Mouse (Mus musculus) T-helper 17 cell (primary cell): ENCODE data around the gene Cln5.

ENCODE experiments used
- in situ Hi-C, 2 experiments: fragments of 300-600 bp; cut with MboI, MseI; formaldehyde crosslinking; loops; 1 replicate in 1 of 2; 2 replicates in 1 of 2; pipeline ENCODE4 v1.15.1; 2025; ENCODE audit warnings: high pct_unique_total_duplicates in 2 of 2

Gene Cln5

DNA sequence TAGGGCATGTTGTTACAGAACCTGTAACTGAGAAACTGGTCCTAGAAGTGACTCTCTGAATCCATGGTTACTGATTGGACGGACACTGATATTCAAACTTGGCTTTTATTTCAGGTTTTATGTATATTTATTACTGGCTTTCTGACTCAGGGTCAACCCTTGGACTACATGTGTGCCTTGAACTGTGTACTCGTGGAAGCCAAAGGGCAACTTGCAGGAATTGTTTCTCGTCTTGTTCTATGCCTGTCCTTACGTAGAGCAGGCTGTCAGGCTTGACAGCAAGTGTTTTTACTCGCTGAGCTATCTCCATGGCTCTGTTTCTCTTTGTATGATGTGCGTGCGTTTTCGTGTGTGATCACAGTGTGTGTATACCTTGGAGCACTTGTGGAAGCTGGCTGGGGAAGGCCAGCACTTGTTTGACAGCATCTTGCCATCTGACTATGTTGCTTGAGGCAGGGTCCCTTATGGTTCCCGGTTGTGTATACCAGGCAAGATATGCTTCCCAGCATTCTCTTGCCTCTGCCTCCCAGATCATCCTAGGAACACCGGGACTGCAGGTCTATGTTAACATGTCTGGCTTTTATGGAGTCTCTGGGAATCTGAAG is 32.8 kb downstream of the Cln5 start:
- in situ Hi-C loops: no loop called here

- in situ Hi-C loops: no loop called here
Observed at GRCm38 (mm10) chr14:103106301-103106700, 36.3 kb downstream of the Cln5 start.

- in situ Hi-C loops: no loop called here
Observed at GRCm38 (mm10) chr14:103109971-103110370, 40.0 kb downstream of the Cln5 start.

DNA sequence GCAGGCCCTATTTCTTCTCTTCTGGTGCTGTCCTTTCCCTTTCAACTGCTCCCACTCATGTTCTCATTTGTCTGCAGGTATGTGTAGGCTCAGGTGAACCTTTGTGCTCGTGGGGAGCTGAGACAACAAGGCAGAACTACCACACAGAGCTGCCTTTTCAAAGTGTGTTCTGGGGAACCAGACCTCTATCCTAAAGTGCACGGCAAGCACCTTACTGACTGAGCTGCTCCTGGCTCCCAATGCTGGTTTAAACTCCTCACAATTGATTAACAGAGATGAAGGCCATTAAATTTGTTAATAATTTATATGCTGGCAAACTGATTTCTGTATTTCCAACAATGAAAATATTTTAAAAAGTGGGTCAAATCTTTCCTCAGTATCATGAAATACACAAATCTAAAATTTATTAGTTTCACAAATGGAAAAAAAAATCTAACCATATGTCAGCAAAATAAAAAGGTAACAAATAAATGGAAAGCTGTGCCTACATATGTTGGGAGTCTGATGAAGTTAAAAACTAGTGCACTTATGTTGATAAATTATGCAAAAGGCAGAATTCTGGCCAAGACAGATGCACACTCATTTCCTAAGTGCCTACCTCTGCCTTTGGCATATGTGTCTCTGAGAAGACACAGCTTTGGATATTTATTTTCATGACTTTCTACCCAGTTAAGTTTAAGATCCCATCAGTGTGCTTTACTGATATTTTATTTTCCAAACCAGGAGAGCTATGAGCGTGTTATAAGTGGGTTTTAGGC is 42.8 kb downstream of the Cln5 start:
- in situ Hi-C loops: no loop called here

DNA sequence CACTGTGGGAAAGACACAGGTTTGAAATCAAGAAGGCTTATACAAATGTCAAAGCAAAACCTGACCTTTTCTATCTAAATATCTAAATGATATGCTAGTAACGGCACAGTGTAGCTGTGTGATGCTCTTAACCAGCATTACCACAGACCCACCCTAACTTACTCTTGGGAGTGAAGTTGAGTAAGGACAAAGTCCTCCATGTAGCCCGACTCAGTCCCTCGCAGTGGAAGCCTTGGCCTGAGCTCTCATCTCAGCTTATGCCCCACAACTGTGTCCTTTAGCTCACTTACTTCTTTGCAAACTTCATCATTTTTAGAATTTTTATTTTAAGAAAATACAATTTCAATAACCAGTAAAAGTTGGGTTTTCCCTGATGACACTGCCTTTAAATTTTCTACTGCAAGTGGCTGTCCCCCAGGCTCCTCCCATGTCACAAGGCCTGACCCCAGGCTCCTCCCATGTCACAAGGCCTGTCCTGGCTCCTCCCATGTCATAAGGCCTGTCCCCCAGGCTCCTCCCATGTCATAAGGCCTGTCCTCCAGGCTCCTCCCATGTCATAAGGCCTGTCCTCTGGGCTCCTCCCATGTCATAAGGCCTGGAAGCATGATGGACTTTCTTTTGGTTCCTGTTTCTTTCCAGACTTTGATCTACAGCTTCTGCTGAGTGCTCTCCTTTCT is 45.1 kb downstream of the Cln5 start:
- in situ Hi-C loops: no loop called here

DNA sequence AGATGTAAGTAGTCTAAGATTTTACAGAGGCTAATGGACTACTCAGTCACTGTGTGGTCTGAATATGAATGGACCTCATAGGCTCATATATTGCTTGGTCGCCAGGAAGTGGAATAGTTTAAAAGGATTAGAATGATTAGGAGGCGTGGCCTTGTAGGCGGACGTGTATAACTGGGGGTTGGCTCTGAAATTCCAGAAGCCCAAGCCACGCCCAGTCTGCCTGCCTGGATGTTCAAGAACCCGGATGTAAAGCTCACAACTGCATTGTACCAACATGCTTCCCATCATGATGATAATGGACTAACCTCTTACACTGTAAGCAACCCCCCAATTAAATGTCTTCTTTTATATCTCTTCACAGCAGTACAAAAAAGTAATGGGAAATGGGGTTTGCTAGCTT is 55.7 kb downstream of the Cln5 start:
- in situ Hi-C loops: no loop called here
